Mouse (Mus musculus) common myeloid progenitor, adult 5-6 weeks (primary cell): ENCODE measurements around the gene Arhgef15. TPM values are rescaled to one million over a fixed set of nuclear protein-coding genes. Genes with fewer than 3 reads are reported as not detected.
"Not testable (repeated sequence)": the region's sequence is repeated elsewhere in the genome, so short reads cannot be mapped to it uniquely, and the experiment has no call there.

Experiments
- ATAC-seq: replicated peaks from 2 replicates; pipeline ENCODE4 v1.8.0; 2016; ENCODE audit warnings: low read depth, mild to moderate bottlenecking, moderate TSS enrichment, inconsistent platforms; ENCODE audit not compliant: poor library complexity, severe bottlenecking
- total RNA-seq: library from RNA; stranded (forward); fragments of 200-1000, 187-1606 nt; gene quantifications from 2 replicates; pipeline ENCODE4 v1.2.3, GENCODE M21; 2017

Gene Arhgef15
- 0.14 and 1.1 TPM in 2 replicates for total RNA-seq

- no peak for ATAC-seq
Observed at GRCm38 (mm10) chr11:68957308-68957707, at the start of gene Arhgef15. TSS of gene Arhgef15 (minus strand) at chr11:68957480.

- ATAC-seq: not testable (repeated sequence)
Observed at GRCm38 (mm10) chr11:69006575-69006974, 49.3 kb upstream of the Arhgef15 start.

- ATAC-seq: no peak
Observed at GRCm38 (mm10) chr11:69005193-69005592, 47.9 kb upstream of the Arhgef15 start.

- ATAC-seq: no peak
Observed at GRCm38 (mm10) chr11:69003592-69003991, 46.3 kb upstream of the Arhgef15 start.

GRCm38 (mm10) chr11:69002782-69003181 lies 45.5 kb upstream of the Arhgef15 start:
- not testable (repeated sequence) for ATAC-seq

- ATAC-seq: no peak
Observed at GRCm38 (mm10) chr11:68997080-68997479, 39.8 kb upstream of the Arhgef15 start.

- ATAC-seq: no peak
Observed at GRCm38 (mm10) chr11:68994377-68994776, 37.1 kb upstream of the Arhgef15 start.

- ATAC-seq: no peak
Observed at GRCm38 (mm10) chr11:68993122-68993521, 35.8 kb upstream of the Arhgef15 start.

GRCm38 (mm10) chr11:68988341-68988740 lies 31.1 kb upstream of the Arhgef15 start:
- no peak for ATAC-seq

GRCm38 (mm10) chr11:68987365-68987882 lies 30.1 kb upstream of the Arhgef15 start:
- ATAC-seq: no peak

- ATAC-seq: peak; percentile 82
Observed at GRCm38 (mm10) chr11:68982639-68983369, 25.5 kb upstream of the Arhgef15 start.

- no peak for ATAC-seq
Observed at GRCm38 (mm10) chr11:68980919-68981318, 23.6 kb upstream of the Arhgef15 start.

- peak; percentile 80 for ATAC-seq
Observed at GRCm38 (mm10) chr11:68979320-68979733, 22.0 kb upstream of the Arhgef15 start.

- no peak for ATAC-seq
Observed at GRCm38 (mm10) chr11:68975601-68976000, 18.3 kb upstream of the Arhgef15 start.

GRCm38 (mm10) chr11:68975085-68975484 lies 17.8 kb upstream of the Arhgef15 start, which contains the start of gene Rangrf:
TSS of gene Rangrf (minus strand) at chr11:68975185.
- no peak for ATAC-seq

- no peak for ATAC-seq
Observed at GRCm38 (mm10) chr11:68974059-68974450, 16.8 kb upstream of the Arhgef15 start.

- ATAC-seq: peak; percentile 95
Observed at GRCm38 (mm10) chr11:68973250-68974058, 16.2 kb upstream of the Arhgef15 start.

- ATAC-seq: no peak
Observed at GRCm38 (mm10) chr11:68970232-68970631, 13.0 kb upstream of the Arhgef15 start.

GRCm38 (mm10) chr11:68968752-68969151 lies 11.5 kb upstream of the Arhgef15 start:
- ATAC-seq: no peak

GRCm38 (mm10) chr11:68967337-68968282 lies 10.3 kb upstream of the Arhgef15 start, which contains the start of gene Slc25a35:
TSS of gene Slc25a35 (plus strand) at chr11:68968131.
- ATAC-seq: peak; percentile 91
